Mouse (Mus musculus): ENCODE measurements around the gene Cpxm2. TPM values are rescaled to one million over a fixed set of nuclear protein-coding genes. Genes with fewer than 3 reads are reported as not detected.

Cpxm2 gene
- polyA plus RNA-seq, 1 experiment from 2014 or later, result 1.1 TPM

- Histone ChIP-seq H3K27ac (replicated peaks; ENCODE audit: low read depth, low read length) (no peak overlapping the region), H3K4me3 (replicated peaks; ENCODE audit: low read depth, low read length) (no peak overlapping the region), H3K4me1 (ENCODE audit: control insufficient read depth, insufficient read depth, low read length) (no peaks in the 10 kb centered on the region), H3K27me3 (ENCODE audit: control insufficient read depth, insufficient read depth, low read length) (no peaks in the 10 kb centered on the region), H3K4me2 (ENCODE audit: low read length) (no peak overlapping the region), H3K36me3 (ENCODE audit: control insufficient read depth, insufficient read depth, low read length) (no peaks in the 10 kb centered on the region), H3K9me3 (ENCODE audit: control insufficient read depth, low read length) (no peaks in the 10 kb centered on the region), H3K9ac (replicated peaks; ENCODE audit: low read length) (no peak overlapping the region)
- DNase-seq (no peak), ATAC-seq (ENCODE audit: low FRiP score, low TSS enrichment) (no peak)
- 54% methylated on average over 4 of the region's 4 CpGs for WGBS
Observed at GRCm38 (mm10) chr7:132046662-132047061, 107.9 kb downstream of the Cpxm2 start.

DNA sequence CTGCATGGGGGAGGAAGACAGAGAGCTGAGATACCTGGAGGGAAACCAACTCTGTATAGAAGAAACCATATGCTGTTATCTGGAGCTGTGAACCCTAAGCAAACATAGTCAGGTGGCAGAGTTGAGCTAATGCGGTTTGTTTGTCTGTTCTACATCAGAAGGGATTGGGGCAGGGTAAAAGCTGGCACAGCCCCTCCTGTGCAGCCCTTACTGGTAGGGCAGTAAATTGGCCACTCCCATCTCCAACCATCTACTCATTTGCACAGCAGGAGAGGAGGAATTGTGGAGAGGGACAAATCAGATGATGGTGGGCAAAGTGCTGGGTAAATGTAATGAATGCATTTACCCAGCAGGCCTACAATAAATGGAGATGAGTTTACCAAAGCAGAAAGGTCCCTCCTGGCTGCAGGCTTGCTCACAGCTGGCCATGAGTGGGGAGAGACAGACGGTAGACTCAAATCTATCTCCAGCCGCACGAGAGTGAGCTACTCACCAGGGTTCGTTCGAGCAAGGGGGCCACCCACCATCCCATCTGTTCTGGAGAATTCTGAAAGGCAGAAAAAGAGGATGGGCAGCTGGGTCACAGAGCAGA, 122.5 kb downstream of the Cpxm2 start:
- H3K4me1 ChIP-seq (ENCODE audit: control insufficient read depth, insufficient read depth, low read length), result no peaks in the 10 kb centered on the region
- H3K4me3 ChIP-seq (replicated peaks; ENCODE audit: low read depth, low read length), result no peak overlapping the region
- 63% methylated on average over 6 of the region's 6 CpGs for WGBS
- H3K27me3 ChIP-seq (ENCODE audit: control insufficient read depth, insufficient read depth, low read length), result no peaks in the 10 kb centered on the region
- no peak overlapping the region for H3K27ac ChIP-seq (replicated peaks; ENCODE audit: low read depth, low read length)
- no peak overlapping the region for H3K4me2 ChIP-seq (ENCODE audit: low read length)
- no peak overlapping the region for H3K9ac ChIP-seq (replicated peaks; ENCODE audit: low read length)
- no peak for DNase-seq
- H3K9me3 ChIP-seq (ENCODE audit: control insufficient read depth, low read length), result no peaks in the 10 kb centered on the region
- no peaks in the 10 kb centered on the region for H3K36me3 ChIP-seq (ENCODE audit: control insufficient read depth, insufficient read depth, low read length)
- ATAC-seq (ENCODE audit: low FRiP score, low TSS enrichment), result no peak

DNA sequence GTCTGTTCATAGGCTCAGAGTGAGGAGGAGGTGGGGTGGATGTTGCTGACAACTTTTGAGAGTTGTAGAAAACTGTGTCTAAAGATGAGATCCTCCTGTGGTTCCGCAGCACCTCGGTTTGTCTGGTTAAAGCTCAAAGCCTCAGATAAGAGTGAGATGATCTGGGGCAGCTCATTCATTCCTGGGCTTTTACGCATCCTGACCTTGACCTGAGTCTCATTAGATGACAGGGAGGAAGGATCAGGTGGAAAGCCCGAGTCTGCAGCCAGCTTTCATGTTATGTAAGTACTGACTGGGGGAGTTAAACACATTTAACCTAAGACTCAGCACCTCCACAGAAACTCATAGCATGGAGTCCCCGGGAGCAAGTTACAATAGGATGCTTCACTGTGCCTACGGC, 127.9 kb downstream of the Cpxm2 start:
- H3K9ac ChIP-seq (replicated peaks; ENCODE audit: low read length), result no peak overlapping the region
- WGBS, result 81% methylated on average over 6 of the region's 6 CpGs
- no peak overlapping the region for H3K4me3 ChIP-seq (replicated peaks; ENCODE audit: low read depth, low read length)
- H3K27ac ChIP-seq (replicated peaks; ENCODE audit: low read depth, low read length), result no peak overlapping the region
- ATAC-seq (ENCODE audit: low FRiP score, low TSS enrichment) (no peak), DNase-seq (no peak)
- H3K9me3 ChIP-seq (ENCODE audit: control insufficient read depth, low read length), result no peaks in the 10 kb centered on the region
- no peaks in the 10 kb centered on the region for H3K4me1 ChIP-seq (ENCODE audit: control insufficient read depth, insufficient read depth, low read length)
- H3K36me3 ChIP-seq (ENCODE audit: control insufficient read depth, insufficient read depth, low read length), result no peaks in the 10 kb centered on the region
- no peak overlapping the region for H3K4me2 ChIP-seq (ENCODE audit: low read length)
- no peaks in the 10 kb centered on the region for H3K27me3 ChIP-seq (ENCODE audit: control insufficient read depth, insufficient read depth, low read length)

DNA sequence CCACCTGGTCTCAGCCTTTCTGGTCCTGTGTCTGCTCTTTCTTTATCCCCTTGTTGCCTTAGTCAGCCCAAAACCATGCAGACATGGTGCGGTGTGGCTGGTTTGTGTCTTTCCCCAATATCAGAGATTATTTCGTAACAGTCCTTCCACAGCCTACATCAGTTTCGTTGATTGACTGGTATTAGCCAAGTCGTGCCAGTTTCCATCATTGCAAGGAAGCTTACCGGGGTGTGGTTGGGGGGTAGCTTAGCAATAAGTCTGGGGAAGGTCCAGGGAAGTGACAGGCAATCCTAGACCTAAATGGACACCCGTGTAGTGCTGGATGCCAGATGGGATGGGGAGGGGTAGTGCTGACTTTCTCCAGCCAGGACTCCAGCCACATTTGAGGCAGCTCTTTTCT, 128.9 kb downstream of the Cpxm2 start:
- no peak overlapping the region for H3K4me3 ChIP-seq (replicated peaks; ENCODE audit: low read depth, low read length)
- no peaks in the 10 kb centered on the region for H3K4me1 ChIP-seq (ENCODE audit: control insufficient read depth, insufficient read depth, low read length)
- ATAC-seq (ENCODE audit: low FRiP score, low TSS enrichment) (no peak), DNase-seq (no peak)
- no peak overlapping the region for H3K4me2 ChIP-seq (ENCODE audit: low read length)
- H3K27me3 ChIP-seq (ENCODE audit: control insufficient read depth, insufficient read depth, low read length), result no peaks in the 10 kb centered on the region
- H3K27ac ChIP-seq (replicated peaks; ENCODE audit: low read depth, low read length), result no peak overlapping the region
- H3K9me3 ChIP-seq (ENCODE audit: control insufficient read depth, low read length), result no peaks in the 10 kb centered on the region
- H3K9ac ChIP-seq (replicated peaks; ENCODE audit: low read length), result no peak overlapping the region
- H3K36me3 ChIP-seq (ENCODE audit: control insufficient read depth, insufficient read depth, low read length), result no peaks in the 10 kb centered on the region
- 74% methylated on average over 6 of the region's 6 CpGs for WGBS

DNA sequence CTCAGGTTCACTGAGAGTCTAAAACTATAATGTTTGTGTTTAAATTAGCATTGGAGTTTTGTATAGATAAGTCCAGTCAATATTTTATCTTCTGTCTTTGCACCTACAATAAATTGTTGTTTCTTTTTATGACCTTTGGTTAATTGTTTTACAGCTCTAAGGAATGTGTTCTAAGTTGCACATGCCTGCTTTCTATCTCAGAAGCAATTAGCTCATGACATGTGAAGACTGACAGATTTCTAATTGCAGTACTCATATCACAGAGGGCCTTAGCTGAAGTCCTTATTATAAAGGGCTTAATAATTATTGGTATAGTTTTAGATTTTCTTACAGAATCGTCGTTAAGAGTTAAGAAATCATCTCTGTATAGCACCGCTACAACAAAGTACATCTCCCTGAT, 138.6 kb downstream of the Cpxm2 start:
- Histone ChIP-seq H3K27me3 (ENCODE audit: control insufficient read depth, insufficient read depth, low read length) (no peaks in the 10 kb centered on the region), H3K4me2 (ENCODE audit: low read length) (no peak overlapping the region), H3K27ac (replicated peaks; ENCODE audit: low read depth, low read length) (no peak overlapping the region), H3K36me3 (ENCODE audit: control insufficient read depth, insufficient read depth, low read length) (no peaks in the 10 kb centered on the region), H3K4me3 (replicated peaks; ENCODE audit: low read depth, low read length) (no peak overlapping the region), H3K4me1 (ENCODE audit: control insufficient read depth, insufficient read depth, low read length) (peaks cover 12% of the 10 kb centered on the region), H3K9ac (replicated peaks; ENCODE audit: low read length) (no peak overlapping the region), H3K9me3 (ENCODE audit: control insufficient read depth, low read length) (no peaks in the 10 kb centered on the region)
- no peak for DNase-seq
- 76% methylated on average over 3 of the region's 3 CpGs for WGBS
- ATAC-seq (ENCODE audit: low FRiP score, low TSS enrichment), result no peak

GRCm38 (mm10) chr7:132015193-132015592, 139.3 kb downstream of the Cpxm2 start:
- 24% methylated on average over 3 of the region's 3 CpGs for WGBS
- Histone ChIP-seq H3K4me3 (replicated peaks; ENCODE audit: low read depth, low read length) (no peak overlapping the region), H3K36me3 (ENCODE audit: control insufficient read depth, insufficient read depth, low read length) (no peaks in the 10 kb centered on the region), H3K4me2 (ENCODE audit: low read length) (no peak overlapping the region), H3K27ac (replicated peaks; ENCODE audit: low read depth, low read length) (no peak overlapping the region), H3K4me1 (ENCODE audit: control insufficient read depth, insufficient read depth, low read length) (peaks cover 12% of the 10 kb centered on the region), H3K9me3 (ENCODE audit: control insufficient read depth, low read length) (no peaks in the 10 kb centered on the region), H3K27me3 (ENCODE audit: control insufficient read depth, insufficient read depth, low read length) (no peaks in the 10 kb centered on the region), H3K9ac (replicated peaks; ENCODE audit: low read length) (no peak overlapping the region)
- DNase-seq (no peak), ATAC-seq (ENCODE audit: low FRiP score, low TSS enrichment) (no peak)

GRCm38 (mm10) chr7:132013970-132014369, 140.6 kb downstream of the Cpxm2 start:
- no peak overlapping the region for H3K4me3 ChIP-seq (replicated peaks; ENCODE audit: low read depth, low read length)
- no peak for ATAC-seq (ENCODE audit: low FRiP score, low TSS enrichment)
- no peak for DNase-seq
- WGBS, result 87% methylated on average over 5 of the region's 5 CpGs
- no peak overlapping the region for H3K4me2 ChIP-seq (ENCODE audit: low read length)
- peaks cover 12% of the 10 kb centered on the region for H3K4me1 ChIP-seq (ENCODE audit: control insufficient read depth, insufficient read depth, low read length)
- no peaks in the 10 kb centered on the region for H3K36me3 ChIP-seq (ENCODE audit: control insufficient read depth, insufficient read depth, low read length)
- H3K9me3 ChIP-seq (ENCODE audit: control insufficient read depth, low read length), result no peaks in the 10 kb centered on the region
- H3K27ac ChIP-seq (replicated peaks; ENCODE audit: low read depth, low read length), result no peak overlapping the region
- no peak overlapping the region for H3K9ac ChIP-seq (replicated peaks; ENCODE audit: low read length)
- H3K27me3 ChIP-seq (ENCODE audit: control insufficient read depth, insufficient read depth, low read length), result no peaks in the 10 kb centered on the region

DNA sequence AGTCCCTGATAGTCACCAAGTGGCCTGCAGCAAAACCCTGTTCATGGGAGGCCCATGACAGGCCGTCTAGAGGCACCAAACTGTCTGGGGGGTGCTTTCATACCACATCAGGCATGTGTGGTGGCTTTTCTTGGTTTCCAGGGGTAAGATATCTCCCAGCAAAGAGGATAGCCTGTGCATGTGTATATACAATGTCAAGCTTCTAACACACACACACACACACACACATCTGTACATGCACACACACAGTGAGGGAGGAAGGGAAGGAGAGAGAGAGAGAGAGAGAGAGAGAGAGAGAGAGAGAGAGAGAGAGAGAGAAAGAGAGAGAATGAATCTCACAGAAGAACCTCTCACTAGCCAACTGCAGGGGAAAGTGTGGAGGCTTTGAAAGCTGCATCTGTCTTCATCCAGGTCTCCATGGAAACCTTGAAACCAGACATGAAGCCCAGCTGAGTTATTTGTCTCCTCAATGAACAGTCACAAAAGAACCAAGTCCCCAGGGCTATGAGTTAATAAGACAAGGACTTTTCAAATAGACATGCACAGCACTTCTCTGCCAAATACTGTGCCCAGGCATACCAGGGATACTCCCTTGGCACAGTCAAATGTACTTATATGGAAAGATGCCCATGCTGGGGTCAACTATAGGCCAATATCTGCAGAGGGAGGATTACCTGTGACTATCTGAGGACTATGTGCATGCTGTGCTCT, 141.4 kb downstream of the Cpxm2 start:
- Histone ChIP-seq H3K36me3 (ENCODE audit: control insufficient read depth, insufficient read depth, low read length) (no peaks in the 10 kb centered on the region), H3K9ac (replicated peaks; ENCODE audit: low read length) (no peak overlapping the region), H3K27me3 (ENCODE audit: control insufficient read depth, insufficient read depth, low read length) (no peaks in the 10 kb centered on the region), H3K4me1 (ENCODE audit: control insufficient read depth, insufficient read depth, low read length) (peaks cover 12% of the 10 kb centered on the region), H3K4me3 (replicated peaks; ENCODE audit: low read depth, low read length) (no peak overlapping the region), H3K4me2 (ENCODE audit: low read length) (no peak overlapping the region), H3K9me3 (ENCODE audit: control insufficient read depth, low read length) (no peaks in the 10 kb centered on the region), H3K27ac (replicated peaks; ENCODE audit: low read depth, low read length) (0 out of 2 replicates have a peak overlapping the region, but pooled peaks have one; percentile 32)
- DNase-seq (peak; percentile 81), ATAC-seq (ENCODE audit: low FRiP score, low TSS enrichment) (no peak; the same call in 1 of the 2 replicates)
- 16% methylated on average over 1 of the region's 1 CpGs for WGBS

GRCm38 (mm10) chr7:132009002-132009401, 145.5 kb downstream of the Cpxm2 start:
- ATAC-seq (ENCODE audit: low FRiP score, low TSS enrichment), result no peak
- Histone ChIP-seq H3K9me3 (ENCODE audit: control insufficient read depth, low read length) (no peaks in the 10 kb centered on the region), H3K27ac (replicated peaks; ENCODE audit: low read depth, low read length) (no peak overlapping the region), H3K4me2 (ENCODE audit: low read length) (no peak overlapping the region), H3K4me1 (ENCODE audit: control insufficient read depth, insufficient read depth, low read length) (peaks cover 12% of the 10 kb centered on the region), H3K4me3 (replicated peaks; ENCODE audit: low read depth, low read length) (no peak overlapping the region), H3K36me3 (ENCODE audit: control insufficient read depth, insufficient read depth, low read length) (no peaks in the 10 kb centered on the region), H3K9ac (replicated peaks; ENCODE audit: low read length) (no peak overlapping the region), H3K27me3 (ENCODE audit: control insufficient read depth, insufficient read depth, low read length) (no peaks in the 10 kb centered on the region)
- 89% methylated on average over 7 of the region's 7 CpGs for WGBS
- no peak for DNase-seq

All from midbrain, embryonic 14.5 days (tissue).